25 mouse cellular contexts compared by ENCODE assay signal in the genomic region with DNA sequence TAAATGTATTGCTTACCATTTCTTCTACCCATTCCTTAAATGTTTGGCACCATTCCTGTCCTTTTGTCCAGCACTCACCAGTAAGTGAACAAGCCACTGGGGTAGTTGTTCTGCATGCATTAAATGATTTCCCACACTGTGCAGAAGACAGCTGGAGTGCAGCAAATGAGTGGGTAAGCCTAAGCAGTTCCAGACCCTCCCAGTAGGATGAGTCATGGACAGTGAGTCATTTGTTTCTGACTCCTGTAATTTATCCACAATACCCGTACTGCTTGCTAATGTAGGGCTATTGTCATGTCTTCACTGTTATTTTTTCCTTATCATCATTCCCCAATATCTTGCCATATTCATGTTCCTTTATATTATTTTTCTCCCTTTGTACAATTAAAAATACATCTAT. TPM values are rescaled to one million over a fixed set of nuclear protein-coding genes. Genes with fewer than 3 reads are reported as not detected.
DNase-seq lines count a peak whose midpoint lies in the region; ATAC-seq lines count a peak whose summit lies in the region.
"Had no signal": no experiment of that assay in that cellular context is flagged by ENCODE, and none has a peak within 500 bp of the region (broad histone marks: within the 10 kb centered on the region; RNA-seq: fewer than 3 reads in every experiment).

No protein-coding gene starts in this region.

- no peak for ATAC-seq in CD4-positive, CD25-positive, alpha-beta regulatory T cell, adult 4 months

- peak; percentile 7 for DNase-seq in heart, postnatal 4 days
- DNase-seq in heart, adult 11 months = no peak
- DNase-seq in right cerebral cortex, postnatal 25 days = peak; percentile 12
- DNase-seq in right cerebral cortex, postnatal 14 days = no peak
- DNase-seq in left cerebral cortex, adult 9 months (ENCODE audit: low spot score in 2 of 2) = peak; percentile 19 to 47
- no peak for DNase-seq in gastrocnemius, postnatal 10 days
- DNase-seq: adrenal gland, postnatal 36 days; cerebellum, postnatal 14 days; heart, adult 2 months; kidney, adult 11 months; kidney, postnatal 25 days; lung, postnatal 10 days; thymus, postnatal 36 days had no signal

RNA-seq across cellular contexts. Expression of gene Olfr16, which starts 10.2 kb away (rescaled TPM):
- total RNA-seq in heart, postnatal 4 days (2021) = not detected
- polyA plus RNA-seq in CD4-positive, CD25-positive, alpha-beta regulatory T cell, adult 4 months (2017; shearing (Covaris generic)) = not detected
- not detected for total RNA-seq in gastrocnemius, postnatal 10 days (2021)
- total RNA-seq: adrenal gland, postnatal 36 days; gastrocnemius, adult 18-20 months; heart, adult 2 months; megakaryocyte-erythroid progenitor cell, adult 5-6 weeks; MEL; midbrain, postnatal 0 days had no signal
- polyA plus RNA-seq: erythroblast, embryonic 14.5 days; heart, adult 2 months; heart, postnatal 0 days; hindbrain, embryonic 15.5 days; limb, embryonic 13.5 days; liver, embryonic 15.5 days; midbrain, postnatal 0 days; neural tube, embryonic 12.5 days; stomach, postnatal 0 days had no signal

Comparison
In these comparisons a context has a peak if more than half of its experiments do, and no peak if none do; other contexts are left out.
1. DNase-seq: peak in heart, postnatal 4 days (single experiment), right cerebral cortex, postnatal 25 days (single experiment) and left cerebral cortex, adult 9 months (2 of 2); none in heart, adult 11 months (single experiment), right cerebral cortex, postnatal 14 days (single experiment) and gastrocnemius, postnatal 10 days (single experiment).